Mouse (Mus musculus): ENCODE measurements around the gene Dab2ip. TPM values are rescaled to one million over a fixed set of nuclear protein-coding genes. Genes with fewer than 3 reads are reported as not detected.

Dab2ip gene
- polyA plus RNA-seq, 1 experiment from 2014 or later, result 44.8 TPM

DNA sequence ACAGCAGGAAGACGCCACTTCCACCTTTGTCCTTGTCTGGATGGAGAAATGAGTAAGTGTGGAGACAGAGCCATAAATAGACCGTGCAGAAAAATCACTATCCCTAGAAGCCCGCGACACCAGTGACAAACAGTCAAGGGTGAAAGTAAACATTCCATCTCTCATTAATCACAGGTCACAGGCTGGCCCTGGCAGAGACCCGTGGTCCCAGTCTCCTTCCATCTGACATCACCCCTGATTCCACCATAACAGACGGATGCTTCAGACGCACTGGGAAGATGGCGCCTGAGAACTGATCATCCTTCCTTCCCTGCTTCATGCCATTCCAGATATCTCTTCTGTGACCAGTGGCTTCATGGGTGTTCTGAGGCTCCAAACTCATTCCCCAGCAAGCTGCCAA, 206.3 kb downstream of the Dab2ip start:
- WGBS, result 42% methylated on average over 8 of the region's 8 CpGs
- Histone ChIP-seq H3K9me3 (ENCODE audit: control insufficient read depth, low read depth, low read length) (no peaks in the 10 kb centered on the region), H3K27me3 (ENCODE audit: control insufficient read depth, insufficient read depth, low read length) (no peaks in the 10 kb centered on the region), H3K4me2 (replicated peaks; ENCODE audit: low read depth, low read length) (no peak overlapping the region), H3K27ac (ENCODE audit: low read length) (no peak overlapping the region), H3K4me1 (ENCODE audit: control insufficient read depth, insufficient read depth, low read length) (no peaks in the 10 kb centered on the region), H3K4me3 (ENCODE audit: low read depth, low read length) (no peak overlapping the region), H3K9ac (replicated peaks; ENCODE audit: low read depth, low read length) (no peak overlapping the region), H3K36me3 (ENCODE audit: control insufficient read depth, insufficient read depth, low read length) (no peaks in the 10 kb centered on the region)
- no peak for ATAC-seq (ENCODE audit: insufficient number of reproducible peaks, insufficient read depth, low FRiP score, low read depth)

DNA sequence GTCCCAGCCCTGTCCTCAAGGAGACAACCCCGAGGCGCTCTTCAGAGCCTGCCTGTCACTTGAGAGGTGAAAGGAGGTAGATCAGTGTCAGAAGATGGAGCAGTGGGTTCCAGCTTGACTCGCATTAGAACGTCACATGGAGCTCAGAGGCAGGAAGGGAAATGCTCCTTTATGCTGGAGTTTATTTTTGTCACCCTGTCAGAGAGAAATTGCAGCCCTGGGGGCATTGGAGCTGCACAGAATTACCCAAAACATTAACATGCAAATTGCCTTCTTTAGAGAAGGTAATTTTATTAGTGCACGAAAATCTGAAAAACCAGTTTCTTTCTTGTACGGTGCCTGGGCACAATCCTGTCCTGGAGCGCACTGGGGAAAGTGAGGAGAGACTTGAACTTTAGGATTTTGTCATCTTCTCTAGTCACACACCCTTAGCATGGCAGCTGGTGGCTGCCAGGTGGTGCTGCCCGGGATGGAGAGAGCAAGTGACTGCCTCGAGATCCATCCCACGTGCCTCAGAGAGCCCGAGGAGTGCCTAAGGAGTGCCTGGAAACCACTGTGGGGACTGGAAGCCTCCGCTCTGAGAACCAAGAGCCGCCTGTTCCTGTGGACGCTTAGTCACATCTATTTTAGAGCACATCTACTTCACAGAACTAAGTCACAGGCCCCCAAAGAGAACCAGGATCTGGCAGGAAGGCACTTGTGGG, 209.9 kb downstream of the Dab2ip start:
- ATAC-seq (ENCODE audit: insufficient number of reproducible peaks, insufficient read depth, low FRiP score, low read depth), result no peak
- 48% methylated on average over 14 of the region's 14 CpGs for WGBS
- Histone ChIP-seq H3K36me3 (ENCODE audit: control insufficient read depth, insufficient read depth, low read length) (no peaks in the 10 kb centered on the region), H3K27ac (ENCODE audit: low read length) (no peak overlapping the region), H3K27me3 (ENCODE audit: control insufficient read depth, insufficient read depth, low read length) (no peaks in the 10 kb centered on the region), H3K9me3 (ENCODE audit: control insufficient read depth, low read depth, low read length) (no peaks in the 10 kb centered on the region), H3K4me1 (ENCODE audit: control insufficient read depth, insufficient read depth, low read length) (no peaks in the 10 kb centered on the region), H3K4me2 (replicated peaks; ENCODE audit: low read depth, low read length) (no peak overlapping the region), H3K4me3 (ENCODE audit: low read depth, low read length) (no peak overlapping the region), H3K9ac (replicated peaks; ENCODE audit: low read depth, low read length) (no peak overlapping the region)

DNA sequence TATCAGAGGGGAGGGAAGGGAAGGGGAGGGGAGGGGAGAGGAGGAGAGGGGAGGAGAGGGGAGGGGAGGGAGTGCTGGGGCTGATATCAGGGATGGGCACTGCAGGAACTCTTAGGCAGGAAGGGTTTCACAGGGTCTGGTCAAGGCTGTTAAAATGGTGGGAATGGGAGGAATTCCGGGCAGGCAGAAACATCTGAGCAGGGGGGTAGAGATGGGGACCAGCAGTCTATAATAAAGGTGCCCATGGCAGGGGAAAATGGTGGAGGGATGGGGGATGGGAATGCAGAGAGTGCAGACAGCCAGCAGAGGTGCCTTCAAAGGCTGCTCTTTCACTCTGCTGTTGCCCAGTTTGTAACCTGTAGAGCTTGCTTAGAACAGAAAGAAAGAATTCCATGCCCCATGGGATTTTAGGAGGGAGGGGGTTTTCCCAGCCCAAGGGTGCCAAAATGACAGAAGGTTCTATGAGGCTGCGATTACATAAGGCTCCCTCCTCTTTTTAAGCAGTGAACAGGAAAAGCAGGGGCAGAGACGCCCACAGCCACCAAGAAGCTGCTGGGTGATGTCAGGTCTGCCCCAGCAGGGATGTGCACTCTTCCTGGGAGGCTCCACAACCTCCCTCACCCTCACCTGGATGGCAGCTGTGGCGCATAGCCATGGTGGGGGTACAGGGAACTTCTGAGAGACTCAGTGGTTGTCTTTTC, 210.6 kb downstream of the Dab2ip start:
- no peaks in the 10 kb centered on the region for H3K4me1 ChIP-seq (ENCODE audit: control insufficient read depth, insufficient read depth, low read length)
- no peaks in the 10 kb centered on the region for H3K27me3 ChIP-seq (ENCODE audit: control insufficient read depth, insufficient read depth, low read length)
- H3K27ac ChIP-seq (ENCODE audit: low read length), result no peak overlapping the region
- H3K4me3 ChIP-seq (ENCODE audit: low read depth, low read length), result no peak overlapping the region
- WGBS, result 35% methylated on average over 4 of the region's 4 CpGs
- H3K4me2 ChIP-seq (replicated peaks; ENCODE audit: low read depth, low read length), result no peak overlapping the region
- no peak for ATAC-seq (ENCODE audit: insufficient number of reproducible peaks, insufficient read depth, low FRiP score, low read depth)
- H3K36me3 ChIP-seq (ENCODE audit: control insufficient read depth, insufficient read depth, low read length), result no peaks in the 10 kb centered on the region
- H3K9ac ChIP-seq (replicated peaks; ENCODE audit: low read depth, low read length), result no peak overlapping the region
- no peaks in the 10 kb centered on the region for H3K9me3 ChIP-seq (ENCODE audit: control insufficient read depth, low read depth, low read length)

DNA sequence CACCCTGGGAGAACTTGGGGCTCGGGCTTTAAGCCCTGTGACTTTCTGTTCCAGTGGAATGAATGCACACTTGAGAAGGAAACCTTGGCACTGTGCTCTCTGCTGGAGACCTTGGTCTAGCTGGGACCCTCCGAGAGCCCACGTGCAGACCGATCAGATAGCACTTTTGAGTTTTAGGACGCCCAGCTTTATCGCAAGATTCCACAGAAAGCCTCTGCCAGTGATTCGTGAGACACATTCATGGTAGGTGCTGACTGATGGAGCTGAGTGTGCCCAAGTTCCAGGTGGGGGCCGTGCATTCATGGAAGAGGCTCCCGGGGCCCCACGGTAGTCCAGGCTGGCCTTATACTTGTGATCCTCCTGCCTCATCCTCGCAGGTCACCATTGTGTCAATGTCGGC, 211.3 kb downstream of the Dab2ip start:
- H3K9me3 ChIP-seq (ENCODE audit: control insufficient read depth, low read depth, low read length), result no peaks in the 10 kb centered on the region
- H3K27ac ChIP-seq (ENCODE audit: low read length), result no peak overlapping the region
- H3K9ac ChIP-seq (replicated peaks; ENCODE audit: low read depth, low read length), result no peak overlapping the region
- no peak for ATAC-seq (ENCODE audit: insufficient number of reproducible peaks, insufficient read depth, low FRiP score, low read depth)
- no peaks in the 10 kb centered on the region for H3K36me3 ChIP-seq (ENCODE audit: control insufficient read depth, insufficient read depth, low read length)
- H3K27me3 ChIP-seq (ENCODE audit: control insufficient read depth, insufficient read depth, low read length), result no peaks in the 10 kb centered on the region
- 87% methylated on average over 12 of the region's 12 CpGs for WGBS
- no peak overlapping the region for H3K4me2 ChIP-seq (replicated peaks; ENCODE audit: low read depth, low read length)
- H3K4me1 ChIP-seq (ENCODE audit: control insufficient read depth, insufficient read depth, low read length), result no peaks in the 10 kb centered on the region
- no peak overlapping the region for H3K4me3 ChIP-seq (ENCODE audit: low read depth, low read length)

DNA sequence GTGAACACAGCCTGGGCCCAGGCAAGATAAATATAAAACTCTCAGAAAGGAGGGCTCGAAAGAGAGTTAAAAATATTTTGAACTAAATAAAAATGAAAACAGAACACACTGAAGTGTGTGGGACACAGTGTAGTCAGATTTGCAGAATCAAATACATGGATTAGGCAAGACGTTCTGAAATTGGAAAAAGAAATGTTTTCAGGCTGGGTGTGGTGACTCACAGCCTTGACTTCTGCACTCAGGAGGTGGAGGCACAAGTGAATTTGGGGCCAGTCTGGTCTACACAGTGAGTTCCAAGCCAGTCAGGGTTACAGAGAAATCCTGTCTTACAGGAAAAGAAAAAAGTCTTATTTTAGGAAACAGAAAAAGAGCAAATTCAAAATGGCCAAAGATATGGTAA, 212.5 kb downstream of the Dab2ip start:
- Histone ChIP-seq H3K27ac (ENCODE audit: low read length) (no peak overlapping the region), H3K4me1 (ENCODE audit: control insufficient read depth, insufficient read depth, low read length) (no peaks in the 10 kb centered on the region), H3K27me3 (ENCODE audit: control insufficient read depth, insufficient read depth, low read length) (no peaks in the 10 kb centered on the region), H3K9me3 (ENCODE audit: control insufficient read depth, low read depth, low read length) (no peaks in the 10 kb centered on the region), H3K4me2 (replicated peaks; ENCODE audit: low read depth, low read length) (no peak overlapping the region), H3K4me3 (ENCODE audit: low read depth, low read length) (no peak overlapping the region), H3K36me3 (ENCODE audit: control insufficient read depth, insufficient read depth, low read length) (no peaks in the 10 kb centered on the region), H3K9ac (replicated peaks; ENCODE audit: low read depth, low read length) (no peak overlapping the region)
- WGBS, result 56% methylated on average over 2 of the region's 2 CpGs
- ATAC-seq (ENCODE audit: insufficient number of reproducible peaks, insufficient read depth, low FRiP score, low read depth), result no peak

DNA sequence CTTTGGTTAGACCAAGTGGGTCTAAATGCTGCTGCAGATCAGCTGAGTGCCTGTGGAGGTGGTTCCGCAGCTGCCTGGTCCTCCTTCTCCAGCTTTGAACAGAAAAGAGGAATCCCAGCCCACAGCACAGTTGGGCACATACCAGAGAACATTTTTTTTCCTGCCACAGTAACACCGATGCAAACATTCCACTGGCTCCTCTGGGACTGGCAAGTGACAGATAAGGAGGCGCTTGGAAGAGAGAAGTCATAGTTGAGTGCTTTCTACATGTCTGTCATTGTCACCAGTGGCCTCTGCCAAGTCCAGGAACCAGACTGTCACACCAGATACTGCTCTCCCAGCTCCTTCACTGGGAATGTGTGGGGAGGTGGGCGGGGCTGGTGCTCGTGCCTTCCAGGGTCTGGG, 217.6 kb downstream of the Dab2ip start:
- Histone ChIP-seq H3K9me3 (ENCODE audit: control insufficient read depth, low read depth, low read length) (no peaks in the 10 kb centered on the region), H3K4me2 (replicated peaks; ENCODE audit: low read depth, low read length) (no peak overlapping the region), H3K4me1 (ENCODE audit: control insufficient read depth, insufficient read depth, low read length) (no peaks in the 10 kb centered on the region), H3K4me3 (ENCODE audit: low read depth, low read length) (no peak overlapping the region), H3K36me3 (ENCODE audit: control insufficient read depth, insufficient read depth, low read length) (no peaks in the 10 kb centered on the region), H3K9ac (replicated peaks; ENCODE audit: low read depth, low read length) (no peak overlapping the region), H3K27me3 (ENCODE audit: control insufficient read depth, insufficient read depth, low read length) (no peaks in the 10 kb centered on the region), H3K27ac (ENCODE audit: low read length) (no peak overlapping the region)
- ATAC-seq (ENCODE audit: insufficient number of reproducible peaks, insufficient read depth, low FRiP score, low read depth), result no peak
- 33% methylated on average over 5 of the region's 5 CpGs for WGBS

DNA sequence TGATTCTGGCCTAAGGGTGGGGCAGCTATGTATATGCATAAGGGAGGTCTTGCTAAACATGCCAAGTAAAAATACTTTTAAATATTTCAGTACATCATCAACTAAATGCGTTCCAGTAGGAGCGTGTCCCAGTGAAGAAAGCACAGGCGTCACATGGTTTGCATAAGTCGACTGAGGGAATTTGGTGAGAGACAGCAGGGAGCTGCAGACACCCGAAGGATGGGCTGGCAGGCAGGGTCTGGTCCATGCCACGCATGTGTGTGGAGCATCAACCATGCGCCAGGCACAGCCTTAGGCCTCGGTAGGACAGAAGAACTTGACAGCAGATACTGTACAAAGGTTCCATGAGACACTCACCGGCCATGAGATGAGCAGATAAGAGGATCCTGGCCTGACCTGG, 218.9 kb downstream of the Dab2ip start:
- Histone ChIP-seq H3K4me2 (replicated peaks; ENCODE audit: low read depth, low read length) (no peak overlapping the region), H3K9me3 (ENCODE audit: control insufficient read depth, low read depth, low read length) (no peaks in the 10 kb centered on the region), H3K9ac (replicated peaks; ENCODE audit: low read depth, low read length) (no peak overlapping the region), H3K27ac (ENCODE audit: low read length) (no peak overlapping the region), H3K27me3 (ENCODE audit: control insufficient read depth, insufficient read depth, low read length) (no peaks in the 10 kb centered on the region), H3K4me3 (ENCODE audit: low read depth, low read length) (no peak overlapping the region), H3K36me3 (ENCODE audit: control insufficient read depth, insufficient read depth, low read length) (no peaks in the 10 kb centered on the region), H3K4me1 (ENCODE audit: control insufficient read depth, insufficient read depth, low read length) (no peaks in the 10 kb centered on the region)
- no peak for ATAC-seq (ENCODE audit: insufficient number of reproducible peaks, insufficient read depth, low FRiP score, low read depth)
- 81% methylated on average over 9 of the region's 9 CpGs for WGBS

DNA sequence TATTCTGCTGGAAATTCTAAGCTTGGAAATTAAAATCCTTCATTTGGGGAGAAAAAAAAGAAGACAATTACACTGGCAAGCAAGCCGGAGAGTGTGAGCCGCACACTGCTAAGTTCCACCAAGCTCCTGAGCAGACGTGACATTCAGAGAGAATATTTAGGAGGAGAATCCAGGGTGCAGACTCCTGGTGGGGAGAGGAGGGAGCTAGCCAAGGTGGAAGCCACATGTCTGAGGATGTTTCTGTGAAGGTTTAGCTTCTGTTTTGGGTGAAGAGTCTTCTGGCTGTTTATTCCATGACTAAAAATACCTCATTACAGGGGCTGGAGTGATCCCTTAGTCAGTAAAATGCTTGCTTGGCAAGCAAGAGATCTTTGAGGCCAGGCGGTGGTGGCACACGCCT, 221.2 kb downstream of the Dab2ip start:
- H3K27me3 ChIP-seq (ENCODE audit: control insufficient read depth, insufficient read depth, low read length), result no peaks in the 10 kb centered on the region
- no peak overlapping the region for H3K4me2 ChIP-seq (replicated peaks; ENCODE audit: low read depth, low read length)
- no peaks in the 10 kb centered on the region for H3K36me3 ChIP-seq (ENCODE audit: control insufficient read depth, insufficient read depth, low read length)
- no peak overlapping the region for H3K9ac ChIP-seq (replicated peaks; ENCODE audit: low read depth, low read length)
- WGBS, result 85% methylated on average over 5 of the region's 5 CpGs
- H3K4me1 ChIP-seq (ENCODE audit: control insufficient read depth, insufficient read depth, low read length), result 0 out of 2 replicates have a peak, but pooled peaks cover 2% of the 10 kb centered on the region
- no peak for ATAC-seq (ENCODE audit: insufficient number of reproducible peaks, insufficient read depth, low FRiP score, low read depth)
- no peak overlapping the region for H3K4me3 ChIP-seq (ENCODE audit: low read depth, low read length)
- no peak overlapping the region for H3K27ac ChIP-seq (ENCODE audit: low read length)
- no peaks in the 10 kb centered on the region for H3K9me3 ChIP-seq (ENCODE audit: control insufficient read depth, low read depth, low read length)

Measured in stomach, embryonic 14.5 days (tissue).